Mouse (Mus musculus) neutrophil, adult 5-6 weeks (primary cell): Measurements from ENCODE around the gene Zfp609. TPM values are rescaled to one million over a fixed set of nuclear protein-coding genes. Genes with fewer than 3 reads are reported as not detected.
"Not testable (repeated sequence)": the region's sequence is repeated elsewhere in the genome, so short reads cannot be mapped to it uniquely, and the experiment has no call there.

Experiments
- ATAC-seq: fragments of 151-379, 151-347 bp; 2 replicates; pipeline ENCODE4 v1.8.0; 2017; ENCODE audit warnings: mild to moderate bottlenecking, moderate TSS enrichment; ENCODE audit not compliant: insufficient number of reproducible peaks, poor library complexity, low FRiP score, severe bottlenecking; ENCODE audit errors: extremely low read depth
- total RNA-seq: library from RNA; stranded (forward); fragments of 200-1000 nt; gene quantifications from 2 replicates; pipeline ENCODE4 v1.2.3, GENCODE M21; 2017

Gene Zfp609
- total RNA-seq, 1 experiment from 2014 or later = 5.7 TPM

DNA sequence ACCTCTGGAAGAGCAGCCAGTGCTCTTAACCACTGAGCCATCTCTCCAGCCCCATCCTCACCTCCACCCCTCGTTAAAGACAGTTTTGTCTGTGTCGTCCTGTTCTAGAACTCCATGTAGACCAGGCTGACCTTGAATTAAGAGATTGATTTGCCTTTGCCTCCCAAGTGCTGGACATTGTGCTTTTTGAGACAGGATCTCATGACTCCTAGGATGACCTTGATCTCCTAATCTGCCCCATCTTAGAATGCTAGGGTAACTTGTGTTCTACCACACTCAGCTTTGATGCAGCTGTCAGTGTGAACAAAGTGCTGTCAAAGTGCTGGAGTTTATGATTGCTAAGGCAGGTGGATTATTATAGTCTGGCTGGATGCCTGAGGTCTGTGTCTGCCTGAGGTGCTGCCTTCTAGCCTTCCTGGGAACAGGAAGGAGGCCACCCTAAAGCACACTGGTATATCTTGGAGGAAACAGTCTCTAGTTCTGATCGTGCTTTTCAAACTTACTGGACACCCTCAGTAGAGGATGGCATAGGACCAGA lies 172.6 kb downstream of the Zfp609 start:
- no peak for ATAC-seq

DNA sequence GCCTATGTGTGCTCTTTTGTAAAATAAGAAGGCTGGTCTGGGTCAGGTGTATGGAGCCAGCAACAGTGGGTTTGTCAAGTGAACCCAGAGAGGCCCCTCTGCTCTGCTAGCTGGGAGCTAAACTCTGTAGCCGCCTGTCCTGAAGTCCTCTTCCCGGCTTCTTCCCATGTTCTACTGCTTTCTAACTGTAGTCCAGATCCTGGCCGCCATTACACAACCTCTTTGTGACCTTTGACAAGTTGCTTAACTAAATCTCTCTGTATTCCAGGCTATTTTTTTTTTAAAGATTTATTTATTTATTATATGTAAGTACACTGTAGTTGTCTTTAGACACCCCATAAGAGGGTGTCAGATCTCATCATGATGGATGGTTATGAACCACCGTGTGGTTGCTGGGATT lies 173.6 kb downstream of the Zfp609 start:
- no peak for ATAC-seq

DNA sequence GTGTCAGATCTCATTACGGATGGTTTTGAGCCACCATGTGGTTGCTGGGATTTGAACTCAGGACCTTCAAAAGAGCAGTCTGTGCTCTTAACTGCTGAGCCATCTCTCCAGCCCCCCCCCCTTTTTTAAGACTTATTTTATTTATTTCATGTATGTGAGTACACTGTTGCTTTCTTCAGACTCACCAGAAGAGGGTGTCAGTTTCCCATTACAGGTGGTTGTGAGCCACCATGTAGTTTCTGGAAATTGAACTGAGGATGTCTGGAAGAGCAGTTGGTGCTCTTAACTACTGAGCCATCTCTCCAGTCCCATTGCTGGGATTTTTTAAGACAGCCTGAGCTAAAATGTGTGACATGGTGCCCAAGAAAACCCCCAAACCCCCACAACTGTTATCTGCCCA lies 175.4 kb downstream of the Zfp609 start:
- not testable (repeated sequence) for ATAC-seq

DNA sequence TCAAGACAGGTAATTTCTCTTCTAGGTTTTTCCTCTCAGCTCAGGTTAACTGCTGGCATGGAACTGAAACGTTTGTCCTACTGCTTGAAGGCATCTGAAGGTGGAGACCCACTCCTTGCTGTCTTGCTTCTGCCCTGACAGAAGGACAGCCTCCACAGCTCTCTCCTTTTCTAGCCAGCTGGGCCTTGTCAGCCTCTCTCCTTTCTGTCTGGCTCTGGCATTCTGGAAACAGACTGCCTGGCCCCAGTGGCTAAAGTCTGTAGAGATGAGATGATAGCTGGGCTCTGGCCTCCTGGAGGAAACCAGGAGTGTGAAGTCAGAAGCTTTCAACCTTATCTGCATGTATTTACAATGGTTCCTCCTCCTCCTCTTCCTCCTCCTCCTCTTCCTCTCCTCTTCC lies 177.4 kb downstream of the Zfp609 start:
- ATAC-seq = no peak

DNA sequence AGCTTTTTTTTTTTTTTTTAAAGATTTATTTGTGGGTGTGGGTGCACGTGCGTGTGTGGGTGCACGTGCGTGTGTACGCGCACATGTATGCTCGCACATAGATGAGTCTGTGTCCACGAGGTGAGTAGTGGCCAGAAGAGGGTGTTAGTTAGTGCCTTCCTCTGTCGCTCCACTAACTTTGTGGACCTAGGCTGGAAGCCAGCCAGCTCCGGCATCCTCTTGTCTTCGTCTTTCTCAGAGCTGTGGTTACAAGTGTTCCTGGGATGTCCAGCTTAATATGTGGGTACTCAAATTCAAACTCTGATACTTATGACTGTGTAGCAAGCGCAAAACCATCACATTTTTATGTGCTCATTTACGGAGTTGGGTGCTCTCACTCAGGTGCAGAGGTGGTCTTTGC lies 178.6 kb downstream of the Zfp609 start:
- no peak for ATAC-seq

DNA sequence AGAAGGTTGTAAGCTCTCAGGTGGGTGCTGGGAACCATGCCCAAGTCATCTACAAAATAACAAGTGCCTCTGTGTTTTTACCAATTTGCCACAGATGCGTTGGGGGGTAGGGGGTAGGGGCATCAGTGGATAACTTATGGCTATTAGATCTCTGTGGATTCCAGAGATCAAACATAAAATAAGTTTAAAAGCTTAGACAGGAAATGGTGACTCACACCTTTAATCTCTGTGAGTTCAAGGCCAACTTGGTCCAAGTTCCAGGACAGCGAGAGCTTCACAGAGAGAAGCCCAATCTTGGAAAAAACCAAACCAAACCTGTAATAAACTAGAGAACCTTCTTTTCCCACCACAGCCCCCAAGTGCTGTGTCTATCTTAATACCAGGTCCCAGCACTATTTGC lies 180.6 kb downstream of the Zfp609 start:
- ATAC-seq = no peak

DNA sequence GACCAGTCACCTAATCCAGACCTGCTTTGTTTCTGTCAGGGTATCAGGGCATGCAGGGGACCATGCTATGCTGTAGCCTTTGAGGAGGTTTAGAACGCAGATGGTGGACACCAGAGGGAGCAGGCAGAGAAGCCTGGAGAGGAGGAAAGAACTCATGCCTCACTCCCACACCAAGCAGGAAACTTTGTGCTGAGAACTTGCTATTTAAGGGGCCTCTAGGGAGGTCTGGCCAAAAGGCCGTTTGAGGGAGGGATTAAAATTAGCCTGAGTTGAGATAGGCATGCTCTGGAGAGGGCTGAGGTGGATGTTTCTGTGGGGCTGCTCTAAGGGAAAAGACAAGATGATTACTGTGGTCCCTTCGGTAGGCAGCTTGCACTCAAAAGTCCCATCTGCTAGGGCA lies 181.4 kb downstream of the Zfp609 start:
- ATAC-seq = no peak

DNA sequence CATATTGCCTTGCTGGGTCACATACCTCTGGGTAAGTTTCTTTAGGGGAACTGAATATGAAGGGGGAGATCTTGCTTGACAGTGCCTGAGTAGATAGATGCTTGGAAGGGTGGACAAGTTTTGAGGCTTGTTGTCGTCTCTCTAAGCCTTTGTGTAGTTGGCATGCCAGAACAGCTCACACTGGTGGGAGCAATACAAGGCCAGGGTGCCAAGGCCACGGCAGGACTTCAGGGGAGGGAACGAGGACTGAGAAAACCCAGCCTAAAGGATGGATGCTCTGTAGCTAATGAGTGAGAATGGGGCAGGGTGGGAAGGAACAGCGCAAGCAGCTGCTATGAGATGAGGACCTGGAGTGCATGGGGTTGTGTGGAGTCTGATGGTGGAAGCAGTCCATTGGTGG lies 182.4 kb downstream of the Zfp609 start:
- ATAC-seq = no peak

DNA sequence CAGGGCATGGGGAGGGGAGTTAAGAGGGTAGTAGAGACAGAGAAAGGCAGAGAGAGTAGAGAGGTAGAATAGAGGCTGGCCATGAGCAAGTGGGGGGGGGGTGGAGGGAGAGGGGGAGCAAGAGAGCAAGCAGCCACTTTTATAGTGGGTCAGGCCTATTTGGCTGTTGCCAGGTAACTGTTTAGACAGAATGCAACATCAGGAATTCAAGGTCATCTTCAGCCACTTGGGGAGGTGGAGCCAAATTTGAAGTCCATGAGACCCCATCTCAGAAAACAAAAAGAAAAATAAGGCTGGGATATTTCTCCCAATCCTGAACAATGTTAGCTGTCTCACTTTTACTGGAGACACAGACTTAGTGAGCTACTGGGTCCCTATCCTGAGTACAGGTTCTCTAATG lies 184.8 kb downstream of the Zfp609 start:
- ATAC-seq = no peak

Other genes with a start within 250 kb of the Zfp609 start
- 103 and 108 TPM in 2 replicates for gene Plekho2, start 247.5 kb downstream of the Zfp609 start, total RNA-seq
- not detected in 2 replicates for gene Pif1, start 240.4 kb downstream of the Zfp609 start, total RNA-seq
- 2.1 and 3.3 TPM in 2 replicates for gene Rbpms2, start 197.9 kb downstream of the Zfp609 start, total RNA-seq
- gene Oaz2, start 159.6 kb downstream of the Zfp609 start, total RNA-seq = 53.5 and 64.0 TPM in 2 replicates
- gene Pclaf, start 62.7 kb upstream of the Zfp609 start, total RNA-seq = 0.25 and 0.35 TPM in 2 replicates
- 26.5 and 41.9 TPM in 2 replicates for gene Trip4, start 81.2 kb upstream of the Zfp609 start, total RNA-seq
- gene Csnk1g1, start 81.4 kb upstream of the Zfp609 start, total RNA-seq = 54.1 and 57.8 TPM in 2 replicates
- 260 and 279 TPM in 2 replicates for gene Ppib, start 232.7 kb upstream of the Zfp609 start, total RNA-seq
- 0.58 and 0.74 TPM in 2 replicates for gene Snx22, start 242.2 kb upstream of the Zfp609 start, total RNA-seq